Mouse (Mus musculus) CH12F3 (cell line): ENCODE results near the gene Pusl1.

Experiments used
- in situ Hi-C: fragments of 300-500 bp; cut with MboI; formaldehyde crosslinking; loops from 2 replicates; pipeline ENCODE4 v1.14.3; 2020; ENCODE audit warnings: low sequenced_read_pairs

The Pusl1 gene

DNA sequence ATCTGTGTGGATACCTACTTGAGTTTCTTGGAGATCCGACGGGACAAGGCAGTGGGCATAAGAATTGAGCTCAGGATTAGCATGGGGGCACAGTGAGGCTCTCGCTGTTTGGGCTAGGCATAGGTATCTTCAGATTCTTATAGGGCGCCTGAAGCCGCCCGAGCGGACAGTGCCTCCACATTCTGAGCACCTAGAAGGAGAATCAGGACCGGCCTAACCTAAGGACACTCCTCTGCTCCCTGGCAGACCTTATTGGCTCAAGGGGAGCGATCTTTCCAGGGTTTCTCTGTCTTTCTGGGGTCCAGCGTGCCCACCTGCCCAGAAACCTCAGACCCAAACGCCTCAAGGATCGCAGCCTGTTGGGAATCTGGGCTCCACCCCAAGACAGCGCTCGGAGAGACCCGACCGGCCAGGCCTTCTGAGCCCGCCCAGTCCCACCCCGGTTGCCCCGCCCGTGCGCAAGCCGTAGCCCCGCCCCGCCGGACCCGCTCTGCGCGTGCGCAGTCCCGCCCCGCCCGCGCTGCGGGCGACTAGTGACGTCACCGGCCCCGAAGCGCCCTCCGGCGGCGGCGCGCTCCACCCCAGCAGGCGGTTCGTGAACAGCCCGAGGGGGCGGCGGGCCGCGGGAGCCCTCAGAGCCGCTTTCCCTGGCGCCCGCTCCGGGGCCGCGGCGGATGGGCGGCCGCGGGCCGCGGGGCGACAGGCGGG is 44.6 kb downstream of the Pusl1 start, which contains the start of gene Dvl1:
Dvl1 (plus strand) TSS at position 532 of the 708 bp plus-strand sequence.
- in situ Hi-C loops = no loop called here

- in situ Hi-C loops = no loop called here
Measured at GRCm38 (mm10) chr4:155843231-155843630, 48.4 kb downstream of the Pusl1 start.

DNA sequence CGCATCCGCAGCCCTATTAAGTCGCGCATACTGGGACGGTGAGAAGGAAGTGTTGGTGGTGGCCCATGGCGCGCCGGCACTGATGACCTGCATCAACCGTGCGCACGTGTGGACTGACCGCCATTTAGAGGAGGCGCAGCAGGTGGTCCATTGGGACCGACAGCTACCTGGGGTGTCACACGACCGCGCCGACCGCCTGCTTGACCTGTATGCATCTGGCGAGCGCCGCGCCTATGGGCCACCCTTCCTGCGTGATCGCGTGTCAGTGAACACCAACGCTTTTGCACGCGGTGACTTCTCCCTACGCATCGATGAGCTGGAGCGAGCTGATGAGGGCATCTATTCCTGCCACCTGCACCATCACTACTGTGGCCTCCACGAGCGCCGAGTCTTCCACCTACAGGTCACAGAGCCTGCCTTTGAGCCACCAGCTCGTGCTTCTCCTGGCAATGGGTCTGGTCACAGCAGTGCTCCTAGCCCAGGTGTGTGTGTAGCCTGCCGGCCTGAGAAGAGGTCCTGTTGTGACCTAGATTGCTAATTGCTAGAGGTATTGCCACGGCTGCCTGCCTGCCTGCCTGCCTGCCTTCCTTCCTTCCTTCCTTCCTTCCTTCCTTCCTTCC is 49.8 kb downstream of the Pusl1 start:
- in situ Hi-C loops = no loop called here

- in situ Hi-C loops = no loop called here
Measured at GRCm38 (mm10) chr4:155841003-155841454, 50.6 kb downstream of the Pusl1 start.

DNA sequence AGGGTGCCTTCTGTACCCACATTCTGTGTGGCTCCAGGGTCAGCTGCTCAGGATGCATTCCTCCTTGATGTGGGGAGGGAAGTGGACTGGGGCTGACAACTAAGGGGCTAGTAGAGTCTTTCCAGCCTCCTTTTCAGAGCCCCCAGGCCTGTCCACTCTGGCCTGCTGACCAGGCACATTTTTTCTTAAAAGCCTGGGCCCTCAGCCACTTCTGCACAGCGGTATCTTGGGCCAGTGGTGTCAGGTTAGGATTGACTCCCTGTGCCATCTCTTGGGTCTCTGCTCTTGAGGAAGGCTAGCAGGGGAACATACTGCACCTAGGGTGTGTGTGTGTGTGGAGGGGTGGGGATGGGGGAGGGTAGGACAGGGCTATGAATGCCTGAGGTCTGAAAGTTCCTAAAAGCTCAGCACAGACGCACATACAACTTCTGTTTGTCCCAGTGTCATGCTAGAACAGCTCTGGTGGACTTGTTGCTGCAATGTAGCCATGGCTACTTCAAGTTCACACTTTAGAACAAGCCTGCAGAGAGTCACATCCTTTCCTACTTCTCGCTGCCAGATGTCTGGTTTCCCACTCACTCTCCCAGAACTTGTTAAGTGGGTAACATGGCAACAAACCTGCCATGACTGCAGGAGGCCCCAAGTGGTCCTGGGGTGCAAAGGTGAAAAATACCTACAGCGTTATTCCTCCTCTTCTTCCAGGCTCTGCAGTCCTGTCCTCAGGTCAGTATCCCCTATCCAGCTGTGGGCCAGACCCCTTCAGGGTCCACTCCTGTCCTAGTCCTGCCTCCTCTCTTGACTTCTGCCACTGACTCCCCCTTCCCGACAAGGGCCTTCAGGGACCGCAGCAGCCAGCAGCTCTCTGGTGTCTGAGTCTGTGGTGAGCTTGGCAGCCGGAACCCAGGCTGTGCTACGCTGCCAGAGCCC is 51.2 kb downstream of the Pusl1 start:
- in situ Hi-C loops = no loop called here

GRCm38 (mm10) chr4:155839483-155839910 is 52.1 kb downstream of the Pusl1 start, which contains the start of gene Mxra8:
Mxra8 (plus strand) TSS chr4:155839680.
- in situ Hi-C loops = no loop called here

DNA sequence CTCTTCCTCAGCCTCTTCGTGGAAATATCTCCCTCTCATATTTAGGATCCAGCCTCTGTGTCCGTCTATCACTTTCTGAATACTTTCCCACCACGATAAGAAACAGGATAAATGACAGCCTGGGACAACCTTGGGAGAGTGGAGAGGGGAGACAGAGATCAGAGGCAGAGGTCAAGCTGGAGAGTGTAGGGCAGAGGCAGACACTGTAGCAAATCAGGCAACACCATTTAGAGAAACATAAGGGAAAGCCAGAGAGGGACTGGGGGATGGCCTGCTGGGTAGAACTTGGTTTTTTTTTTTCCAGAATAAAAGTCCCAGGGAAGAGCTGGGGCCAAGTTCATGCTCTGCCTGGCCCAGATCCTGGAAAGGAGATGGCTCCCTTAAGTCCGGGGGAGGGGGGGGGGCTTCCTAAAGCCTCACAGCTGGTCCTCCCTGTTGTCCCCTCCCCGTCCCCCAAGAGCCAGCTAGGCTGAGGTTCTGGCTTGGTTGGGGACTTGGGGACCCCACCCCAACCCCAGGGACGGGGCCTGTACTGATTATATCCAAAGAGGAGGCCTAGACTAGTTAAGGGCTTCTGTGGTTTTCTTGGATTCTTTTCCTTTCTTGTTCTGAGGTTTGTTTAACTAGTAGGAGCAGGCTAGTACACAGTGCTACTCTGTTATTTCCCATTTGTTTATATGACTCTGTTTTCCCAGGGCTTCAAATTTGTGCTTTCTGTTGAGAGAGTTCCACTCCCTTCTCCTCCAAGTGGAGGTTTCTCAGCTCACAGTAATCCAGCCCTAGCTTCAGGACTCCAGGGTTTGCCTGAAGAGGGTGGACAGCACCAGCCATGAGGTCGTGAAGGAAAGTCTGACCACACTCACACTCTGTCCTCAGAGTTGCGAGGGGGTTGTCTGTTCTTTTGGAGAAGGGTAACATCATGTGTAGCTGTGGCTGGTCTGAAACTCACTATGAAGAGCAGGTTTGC is 53.1 kb downstream of the Pusl1 start:
- in situ Hi-C loops = no loop called here
